Mouse (Mus musculus) kidney, embryonic 14.5 days (tissue): ENCODE measurements around the gene Focad. TPM values are rescaled to one million over a fixed set of nuclear protein-coding genes. Genes with fewer than 3 reads are reported as not detected.

ENCODE experiments used
- ATAC-seq: fragments of 200-750 bp; cut with Nextera tagmentation; 2 replicates; pipeline ENCODE4 v1.8.0; 2017; ENCODE audit warnings: moderate number of reproducible peaks, mild to moderate bottlenecking, moderate TSS enrichment, moderate library complexity; ENCODE audit not compliant: low FRiP score, low TSS enrichment
- H3K27ac ChIP-seq: fragments of 300-500 bp; sonication (generic); 2 replicates; pipeline ENCODE4 v1.5.1; 2014; ENCODE audit warnings: low read depth, mild to moderate bottlenecking, low read length, moderate library complexity, mixed read lengths
- H3K27me3 ChIP-seq: fragments of 300-500 bp; sonication (generic); 2 replicates; pipeline ENCODE4 v1.6.1; 2014; ENCODE audit warnings: mild to moderate bottlenecking, low read length; ENCODE audit not compliant: control insufficient read depth, insufficient read depth
- H3K36me3 ChIP-seq: fragments of 300-500 bp; sonication (generic); 2 replicates; pipeline ENCODE4 v1.6.1; 2014; ENCODE audit warnings: low read length, mixed read lengths; ENCODE audit not compliant: control insufficient read depth, insufficient read depth
- H3K4me1 ChIP-seq: fragments of 300-500 bp; sonication (generic); 2 replicates; pipeline ENCODE4 v1.6.1; 2014; ENCODE audit warnings: low read length, mixed read lengths; ENCODE audit not compliant: control insufficient read depth, insufficient read depth
- H3K4me2 ChIP-seq: fragments of 300-500 bp; sonication (generic); replicated peaks from 2 replicates; pipeline ENCODE4 v1.6.1; 2014; ENCODE audit warnings: low read depth, mild to moderate bottlenecking, low read length
- H3K4me3 ChIP-seq: fragments of 300-500 bp; sonication (generic); 2 replicates; pipeline ENCODE4 v1.5.1; 2014; ENCODE audit warnings: mild to moderate bottlenecking, low read length
- H3K9ac ChIP-seq: fragments of 300-500 bp; sonication (generic); 2 replicates; pipeline ENCODE4 v1.6.1; 2014; ENCODE audit warnings: low read depth, mild to moderate bottlenecking, low read length, moderate library complexity
- H3K9me3 ChIP-seq: fragments of 300-500 bp; sonication (generic); 2 replicates; pipeline ENCODE4 v1.6.1; 2016; ENCODE audit warnings: low read length; ENCODE audit not compliant: control insufficient read depth
- WGBS: fragments of 180-500 bp; shearing (Covaris S2); extraction: QIAGEN DNeasy Blood & Tissue Kit; methylation state at CpG from one replicate; pipeline ENCODE4 v1.1.7; 2014; 5-methylcytosine and 5-hydroxymethylcytosine counted together
- polyA plus RNA-seq: library from polyadenylated mRNA; unstranded; fragments of >200 nt; fragmentation: Nextera tagmentation; extraction: Ambion mirVana; gene quantifications from 2 replicates; pipeline ENCODE4 v1.2.1, GENCODE M21; 2014

The Focad gene
- polyA plus RNA-seq, 1 experiment from 2014 or later: 19.5 TPM

- Histone ChIP-seq H3K9ac (no peak overlapping the region), H3K9me3 (no peaks in the 10 kb centered on the region), H3K4me2 (no peak overlapping the region), H3K27me3 (no peaks in the 10 kb centered on the region), H3K36me3 (no peaks in the 10 kb centered on the region), H3K4me3 (no peak overlapping the region), H3K27ac (no peak overlapping the region), H3K4me1 (0 out of 2 replicates have a peak, but pooled peaks cover 4% of the 10 kb centered on the region)
- ATAC-seq: no peak
- 85% methylated on average over 2 of the region's 2 CpGs for WGBS
Measured at GRCm38 (mm10) chr4:88211200-88211885, 116.9 kb downstream of the Focad start.

GRCm38 (mm10) chr4:88213895-88214294, 119.5 kb downstream of the Focad start:
- H3K27ac ChIP-seq: no peak overlapping the region
- WGBS: 91% methylated on average over 3 of the region's 3 CpGs
- 0 out of 2 replicates have a peak, but pooled peaks cover 4% of the 10 kb centered on the region for H3K4me1 ChIP-seq
- no peak overlapping the region for H3K9ac ChIP-seq
- no peaks in the 10 kb centered on the region for H3K27me3 ChIP-seq
- H3K4me3 ChIP-seq: no peak overlapping the region
- no peak for ATAC-seq
- no peaks in the 10 kb centered on the region for H3K36me3 ChIP-seq
- H3K9me3 ChIP-seq: no peaks in the 10 kb centered on the region
- no peak overlapping the region for H3K4me2 ChIP-seq

GRCm38 (mm10) chr4:88218286-88218685, 123.9 kb downstream of the Focad start:
- 86% methylated on average over 6 of the region's 6 CpGs for WGBS
- no peak for ATAC-seq
- no peak overlapping the region for H3K27ac ChIP-seq
- H3K9me3 ChIP-seq: no peaks in the 10 kb centered on the region
- H3K36me3 ChIP-seq: no peaks in the 10 kb centered on the region
- no peak overlapping the region for H3K4me3 ChIP-seq
- no peak overlapping the region for H3K4me2 ChIP-seq
- H3K27me3 ChIP-seq: no peaks in the 10 kb centered on the region
- H3K4me1 ChIP-seq: no peaks in the 10 kb centered on the region
- no peak overlapping the region for H3K9ac ChIP-seq

- Histone ChIP-seq H3K36me3 (no peaks in the 10 kb centered on the region), H3K27ac (no peak overlapping the region), H3K27me3 (no peaks in the 10 kb centered on the region), H3K4me2 (no peak overlapping the region), H3K4me1 (no peaks in the 10 kb centered on the region), H3K4me3 (no peak overlapping the region), H3K9me3 (no peaks in the 10 kb centered on the region), H3K9ac (no peak overlapping the region)
- ATAC-seq: no peak
- WGBS: 69% methylated on average over 2 of the region's 2 CpGs
Measured at GRCm38 (mm10) chr4:88218797-88219196, 124.4 kb downstream of the Focad start.

- Histone ChIP-seq H3K4me1 (no peaks in the 10 kb centered on the region), H3K9me3 (no peaks in the 10 kb centered on the region), H3K27ac (no peak overlapping the region), H3K9ac (no peak overlapping the region), H3K36me3 (no peaks in the 10 kb centered on the region), H3K4me3 (no peak overlapping the region), H3K4me2 (no peak overlapping the region), H3K27me3 (no peaks in the 10 kb centered on the region)
- WGBS: 95% methylated on average over 3 of the region's 3 CpGs
- no peak for ATAC-seq
Measured at GRCm38 (mm10) chr4:88231375-88231774, 136.9 kb downstream of the Focad start.

- H3K9ac ChIP-seq: no peak overlapping the region
- H3K4me1 ChIP-seq: peaks cover 4% of the 10 kb centered on the region; the same call in 1 of the 2 replicates
- no peaks in the 10 kb centered on the region for H3K36me3 ChIP-seq
- no peak overlapping the region for H3K4me2 ChIP-seq
- ATAC-seq: no peak
- H3K4me3 ChIP-seq: no peak overlapping the region
- H3K27ac ChIP-seq: no peak overlapping the region
- no peaks in the 10 kb centered on the region for H3K9me3 ChIP-seq
- H3K27me3 ChIP-seq: no peaks in the 10 kb centered on the region
- 39% methylated on average over 6 of the region's 6 CpGs for WGBS
Measured at GRCm38 (mm10) chr4:88235941-88236340, 141.5 kb downstream of the Focad start.

GRCm38 (mm10) chr4:88236926-88237756, 142.7 kb downstream of the Focad start:
- no peaks in the 10 kb centered on the region for H3K27me3 ChIP-seq
- no peak overlapping the region for H3K4me3 ChIP-seq
- H3K9ac ChIP-seq: no peak overlapping the region
- no peak for ATAC-seq
- H3K4me1 ChIP-seq: peaks cover 4% of the 10 kb centered on the region; the same call in 1 of the 2 replicates
- 43% methylated on average over 12 of the region's 12 CpGs for WGBS
- no peak overlapping the region for H3K4me2 ChIP-seq
- no peak overlapping the region for H3K27ac ChIP-seq
- no peaks in the 10 kb centered on the region for H3K36me3 ChIP-seq
- no peaks in the 10 kb centered on the region for H3K9me3 ChIP-seq

GRCm38 (mm10) chr4:88238351-88238750, 143.9 kb downstream of the Focad start:
- H3K4me1 ChIP-seq: peaks cover 4% of the 10 kb centered on the region; the same call in 1 of the 2 replicates
- H3K4me2 ChIP-seq: no peak overlapping the region

GRCm38 (mm10) chr4:88243834-88244233, 149.4 kb downstream of the Focad start:
- Histone ChIP-seq H3K27me3 (no peaks in the 10 kb centered on the region), H3K27ac (no peak overlapping the region), H3K9me3 (no peaks in the 10 kb centered on the region), H3K4me3 (no peak overlapping the region), H3K4me2 (no peak overlapping the region), H3K4me1 (no peaks in the 10 kb centered on the region), H3K9ac (no peak overlapping the region), H3K36me3 (no peaks in the 10 kb centered on the region)
- no peak for ATAC-seq
- WGBS: 93% methylated on average over 2 of the region's 2 CpGs

More at GRCm38 (mm10) chr4:88238351-88238750, 143.9 kb downstream of the Focad start:
- Histone ChIP-seq H3K27ac (no peak overlapping the region), H3K27me3 (no peaks in the 10 kb centered on the region), H3K4me3 (no peak overlapping the region), H3K9me3 (no peaks in the 10 kb centered on the region), H3K36me3 (no peaks in the 10 kb centered on the region), H3K9ac (no peak overlapping the region)
- 48% methylated on average over 7 of the region's 7 CpGs for WGBS
- ATAC-seq: no peak
